Mouse (Mus musculus) left cerebral cortex, adult 11 months (tissue): ENCODE data around the gene Capn2.
A peak's percentile ranks its signal among the peaks of the same experiment; 100 is the strongest.

Source experiments
- DNase-seq: peaks from one replicate; pipeline ENCODE4 v3.0.0; 2022; ENCODE audit warnings: low spot score

Gene Capn2

DNA sequence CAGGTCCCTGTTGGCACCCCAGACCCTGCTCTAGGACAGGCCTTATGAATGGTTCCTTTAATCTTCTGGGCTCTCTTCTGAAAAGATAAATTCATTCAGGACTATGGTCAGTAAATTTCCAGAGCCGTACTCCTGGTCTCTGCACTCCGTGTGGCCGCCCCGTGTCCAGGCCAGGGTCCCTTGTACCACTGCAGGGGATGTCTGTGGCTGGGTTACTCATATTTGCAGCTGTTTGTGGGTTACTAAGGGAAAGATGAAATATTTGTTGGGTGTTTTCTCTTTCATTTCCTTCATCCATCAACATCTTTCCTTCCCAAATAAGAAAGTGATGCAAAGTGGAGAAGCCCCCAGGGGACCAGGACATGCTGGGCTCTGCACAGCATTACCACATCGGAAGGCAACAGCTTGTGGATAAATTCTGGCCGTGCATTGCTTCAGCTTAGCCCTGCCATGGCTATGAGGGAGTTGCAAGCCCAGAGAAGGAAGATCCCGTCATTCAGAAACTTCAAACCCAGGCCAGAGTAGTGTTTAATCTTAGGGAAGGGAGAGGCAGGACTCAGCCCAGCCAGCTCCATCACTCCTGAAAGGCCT lies 15.5 kb downstream of the Capn2 start:
- DNase-seq: no peak

DNA sequence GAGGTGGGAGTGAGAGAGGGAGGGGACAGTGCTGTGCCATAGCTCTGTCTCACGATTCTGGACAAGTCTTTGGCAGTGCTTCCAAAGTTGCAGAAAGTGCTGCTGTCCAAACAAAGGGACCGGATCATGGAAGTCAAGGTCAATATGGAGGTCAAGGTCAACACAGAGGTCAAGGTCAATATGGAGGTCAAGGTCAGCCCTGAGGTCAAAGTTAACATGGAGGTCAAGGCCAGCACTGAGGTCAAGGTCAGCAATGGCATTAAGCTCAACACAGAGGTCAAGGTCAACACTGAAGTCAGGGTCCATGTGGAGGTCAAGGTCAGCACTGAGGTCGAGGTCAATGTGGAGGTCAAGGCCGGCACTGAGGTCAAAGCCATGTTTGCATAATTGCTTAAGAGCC lies 16.6 kb downstream of the Capn2 start:
- DNase-seq: no peak

DNA sequence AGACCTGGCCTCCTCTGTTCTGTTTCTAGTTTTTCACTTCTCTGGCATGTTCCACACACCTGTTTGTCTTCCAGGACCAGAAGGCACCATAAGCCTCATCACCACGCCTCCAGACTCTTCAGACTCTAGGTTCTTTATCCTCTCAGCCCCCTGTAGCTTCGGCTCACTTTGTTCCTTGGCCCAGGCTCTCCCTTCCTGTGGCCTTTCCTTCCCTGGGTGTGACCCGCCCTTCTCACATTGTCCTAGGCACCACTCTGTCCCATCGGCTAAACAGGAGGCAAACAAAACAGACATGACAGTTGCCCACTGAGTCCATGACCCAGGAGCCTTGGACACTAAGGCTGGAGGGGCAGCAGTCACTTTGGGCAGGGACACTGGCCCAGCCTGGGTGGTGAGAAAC lies 17.2 kb downstream of the Capn2 start:
- DNase-seq: no peak

DNA sequence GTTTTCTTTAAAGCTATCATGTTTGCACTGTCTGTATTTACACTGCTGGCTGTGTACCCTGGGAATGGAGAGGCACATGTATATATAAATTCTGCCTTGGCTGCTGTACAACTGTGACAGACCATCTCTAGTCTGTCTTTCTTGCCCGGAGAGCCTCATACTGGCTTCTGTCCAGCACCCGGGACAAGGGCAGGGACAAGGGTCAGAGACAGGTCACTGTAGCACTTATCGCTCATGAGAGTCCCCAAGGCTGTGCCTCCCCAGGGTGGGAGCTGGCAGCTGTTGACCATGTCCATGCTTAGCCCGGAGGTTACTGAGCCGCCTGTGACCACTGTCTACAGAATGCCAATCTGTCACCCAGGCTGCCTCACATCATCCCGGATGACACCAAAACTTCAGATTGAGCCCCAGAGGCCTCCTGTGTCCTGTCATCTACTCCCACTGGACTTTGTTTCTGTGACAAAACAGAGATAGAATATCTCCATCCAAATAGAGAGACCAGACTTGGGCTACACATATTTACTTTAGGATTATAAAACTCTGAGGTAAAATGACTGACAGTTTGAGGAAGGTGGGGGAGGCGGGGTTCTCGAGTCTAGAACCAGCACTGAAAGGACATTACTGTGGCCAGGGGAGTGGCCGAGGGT lies 17.8 kb downstream of the Capn2 start:
- DNase-seq: no peak

DNA sequence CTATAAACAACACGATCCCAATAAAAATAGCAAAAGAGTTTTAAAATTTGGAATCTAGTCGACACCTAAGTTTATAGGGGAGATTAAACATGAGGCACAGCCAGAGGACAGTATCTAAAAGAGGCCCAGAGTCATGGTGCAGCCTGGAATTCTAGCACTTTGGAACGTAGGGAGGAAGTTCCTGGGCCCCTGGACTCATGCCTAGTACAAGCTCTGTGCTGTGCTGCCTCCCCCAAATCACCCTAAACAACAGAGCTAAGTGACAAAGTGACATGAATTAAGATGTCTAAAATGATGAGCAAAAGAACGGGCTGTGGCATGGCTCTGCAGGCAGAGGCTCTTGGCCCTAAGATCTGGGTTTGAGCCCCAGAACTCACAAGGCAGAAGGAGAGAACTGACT lies 19.7 kb downstream of the Capn2 start:
- no peak for DNase-seq

DNA sequence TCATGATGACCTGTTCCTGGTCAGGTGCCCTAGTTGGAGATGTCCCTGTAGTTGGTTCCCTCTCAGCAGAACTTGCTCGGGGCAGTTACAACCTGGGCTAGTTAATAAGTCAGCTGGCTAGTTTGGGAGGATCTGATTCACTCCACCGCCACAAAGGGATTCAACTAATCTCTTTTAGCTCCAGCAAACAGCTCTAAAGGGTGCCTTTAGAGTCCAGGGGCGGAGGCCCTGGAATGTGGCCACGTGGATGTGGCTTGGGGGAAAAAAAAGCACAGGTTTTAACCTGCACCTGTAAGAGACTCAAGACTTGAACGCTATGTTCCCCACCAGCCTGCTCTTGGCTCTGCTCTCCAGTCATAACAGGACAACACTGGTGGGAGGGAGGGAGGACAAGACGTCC lies 20.7 kb downstream of the Capn2 start:
- DNase-seq: no peak

DNA sequence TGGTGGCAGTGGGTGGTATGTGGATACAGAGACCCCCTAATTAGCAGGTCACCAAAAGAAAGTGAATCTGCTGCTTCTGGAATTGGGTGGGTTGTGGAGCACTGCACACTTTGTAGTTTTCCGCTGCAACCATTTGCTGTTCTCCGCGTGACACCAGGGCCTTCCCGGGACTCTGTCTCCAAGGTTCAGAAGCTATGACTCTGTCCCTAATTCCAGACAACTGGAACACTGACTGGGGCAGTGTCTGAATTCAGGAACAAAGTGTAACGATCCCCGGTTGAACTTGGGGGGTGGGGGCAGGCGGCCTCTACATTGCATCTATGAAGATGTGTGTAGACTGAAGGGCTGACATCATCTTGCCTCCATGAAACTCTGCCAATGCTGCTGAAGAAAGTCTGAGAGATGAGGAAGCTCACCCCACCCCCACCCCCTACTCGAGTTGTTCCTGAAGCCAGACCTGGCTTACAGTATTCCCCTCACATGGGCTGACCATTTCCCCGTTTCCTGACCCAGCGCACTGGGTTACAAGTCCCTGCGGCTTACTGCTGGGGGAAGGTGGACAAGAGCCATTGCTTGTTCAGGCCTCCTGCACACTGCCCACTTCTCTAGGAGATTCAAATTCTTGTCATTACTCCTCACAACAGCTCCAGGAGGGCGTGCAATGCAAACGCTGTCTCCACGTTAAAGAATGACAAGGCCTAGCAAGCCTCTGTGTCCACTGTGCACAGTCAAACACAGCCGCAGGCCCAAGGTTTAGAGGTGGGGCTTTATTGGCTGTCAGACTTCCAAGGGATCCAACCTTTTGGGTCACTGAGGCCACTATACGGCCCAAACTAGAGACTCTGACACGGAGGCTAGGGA lies 22.9 kb downstream of the Capn2 start:
- no peak for DNase-seq

DNA sequence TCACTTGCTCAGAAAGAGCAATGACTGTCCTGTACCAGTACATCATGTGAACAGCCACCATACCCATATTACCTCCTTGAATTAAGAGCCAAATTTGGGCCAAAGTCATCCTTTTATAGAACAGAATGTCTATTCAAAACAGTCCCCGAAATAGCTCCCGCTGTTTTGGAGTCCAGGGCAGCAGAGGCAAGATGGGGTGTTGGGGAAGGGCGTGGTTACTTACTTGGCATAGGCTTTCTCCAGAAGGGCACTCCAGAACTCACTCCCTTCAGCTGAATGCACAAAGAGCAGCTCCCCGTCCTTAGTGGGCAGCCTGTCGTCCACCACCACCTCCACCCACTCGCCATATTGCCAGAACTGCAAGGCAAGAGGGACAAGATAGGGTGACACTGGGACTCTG lies 25.6 kb downstream of the Capn2 start:
- DNase-seq: no peak

DNA sequence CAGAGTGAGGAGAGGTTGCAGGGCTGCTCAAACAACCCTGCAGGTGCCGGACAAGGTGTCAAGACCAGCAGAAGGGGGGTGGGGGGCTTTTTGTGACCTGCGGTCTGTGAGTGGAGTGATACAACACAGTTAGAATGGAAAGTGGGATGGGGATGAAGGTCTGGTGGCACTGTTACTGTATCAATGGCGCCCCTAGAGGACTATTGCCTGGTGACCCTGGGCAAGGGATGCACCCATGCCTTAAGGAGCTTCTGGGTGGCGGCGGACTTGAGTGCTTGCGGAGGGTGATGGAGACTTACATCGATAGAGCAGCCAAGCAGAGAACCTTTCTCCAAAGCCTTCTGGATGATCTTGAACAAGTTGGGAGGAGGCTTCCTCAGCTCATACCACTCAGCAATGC lies 26.8 kb downstream of the Capn2 start:
- no peak for DNase-seq

DNA sequence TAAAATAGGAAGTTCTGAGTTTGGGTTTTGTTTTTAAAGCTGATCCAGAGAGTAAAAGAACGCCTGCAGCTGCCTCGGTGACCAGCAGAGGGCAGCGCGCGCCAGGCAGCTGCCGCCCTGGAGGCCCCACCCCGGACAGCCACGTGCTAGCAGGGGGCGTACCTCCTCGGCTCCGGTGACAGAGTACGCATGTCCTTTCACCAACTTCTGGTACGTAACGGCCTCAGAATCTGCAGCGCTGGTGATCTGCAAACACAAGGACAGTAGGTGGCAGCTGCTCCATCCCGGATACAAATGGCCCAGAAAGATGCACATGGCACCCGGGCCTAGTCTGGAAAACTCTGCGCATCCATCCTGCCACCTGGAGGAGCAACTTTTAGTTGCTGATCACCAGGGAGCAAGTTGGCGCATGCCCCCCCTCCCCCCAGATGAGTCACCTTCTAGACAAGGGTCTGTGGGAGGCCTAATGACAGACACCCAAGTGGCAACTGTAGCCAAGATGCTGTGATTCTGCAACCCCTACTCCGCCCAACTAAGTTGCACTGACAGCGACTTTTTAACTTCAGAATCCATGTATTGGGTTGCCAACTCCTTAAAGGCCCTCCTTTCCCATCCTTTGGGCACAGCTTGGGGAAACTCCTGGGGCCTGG lies 27.5 kb downstream of the Capn2 start:
- peak; percentile 92 for DNase-seq

DNA sequence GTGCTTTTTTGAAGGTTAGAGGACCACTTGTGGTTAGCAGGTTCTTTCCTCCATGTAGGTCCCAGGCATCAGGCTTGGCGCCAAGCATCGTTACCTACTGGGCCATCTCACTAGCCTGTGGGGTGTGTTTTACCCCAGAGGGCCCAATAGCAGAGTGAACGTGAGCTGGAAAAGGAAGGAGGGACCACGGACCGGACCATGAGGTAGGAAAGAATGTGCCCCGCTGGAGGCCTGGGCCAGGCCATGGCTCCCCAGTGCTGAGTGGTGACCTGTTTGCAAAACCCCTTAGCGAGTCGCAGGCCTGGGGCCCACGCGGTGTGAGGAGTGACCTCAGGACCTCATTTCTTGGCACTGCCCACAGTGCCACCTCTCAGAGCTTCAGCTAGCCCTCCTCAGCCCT lies 28.9 kb downstream of the Capn2 start:
- DNase-seq: no peak

DNA sequence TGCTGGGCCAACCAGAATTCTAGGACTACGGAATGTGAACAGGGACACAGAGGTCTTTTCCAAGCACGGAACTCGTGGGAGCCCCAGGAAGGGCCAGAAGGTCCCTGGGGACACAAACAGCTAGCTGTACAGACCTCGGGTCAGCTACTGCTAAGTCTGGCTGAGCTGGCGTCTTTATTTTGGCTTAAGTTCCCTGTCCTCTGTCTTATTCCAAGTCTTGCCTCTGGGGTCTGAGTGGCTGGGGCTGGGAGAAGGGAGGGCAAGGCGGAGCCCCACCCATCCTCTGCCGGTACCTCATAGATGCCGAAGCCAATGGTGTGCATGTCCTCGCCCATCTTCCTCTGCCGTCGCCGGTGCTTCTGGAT lies 33.5 kb downstream of the Capn2 start:
- DNase-seq: no peak

DNA sequence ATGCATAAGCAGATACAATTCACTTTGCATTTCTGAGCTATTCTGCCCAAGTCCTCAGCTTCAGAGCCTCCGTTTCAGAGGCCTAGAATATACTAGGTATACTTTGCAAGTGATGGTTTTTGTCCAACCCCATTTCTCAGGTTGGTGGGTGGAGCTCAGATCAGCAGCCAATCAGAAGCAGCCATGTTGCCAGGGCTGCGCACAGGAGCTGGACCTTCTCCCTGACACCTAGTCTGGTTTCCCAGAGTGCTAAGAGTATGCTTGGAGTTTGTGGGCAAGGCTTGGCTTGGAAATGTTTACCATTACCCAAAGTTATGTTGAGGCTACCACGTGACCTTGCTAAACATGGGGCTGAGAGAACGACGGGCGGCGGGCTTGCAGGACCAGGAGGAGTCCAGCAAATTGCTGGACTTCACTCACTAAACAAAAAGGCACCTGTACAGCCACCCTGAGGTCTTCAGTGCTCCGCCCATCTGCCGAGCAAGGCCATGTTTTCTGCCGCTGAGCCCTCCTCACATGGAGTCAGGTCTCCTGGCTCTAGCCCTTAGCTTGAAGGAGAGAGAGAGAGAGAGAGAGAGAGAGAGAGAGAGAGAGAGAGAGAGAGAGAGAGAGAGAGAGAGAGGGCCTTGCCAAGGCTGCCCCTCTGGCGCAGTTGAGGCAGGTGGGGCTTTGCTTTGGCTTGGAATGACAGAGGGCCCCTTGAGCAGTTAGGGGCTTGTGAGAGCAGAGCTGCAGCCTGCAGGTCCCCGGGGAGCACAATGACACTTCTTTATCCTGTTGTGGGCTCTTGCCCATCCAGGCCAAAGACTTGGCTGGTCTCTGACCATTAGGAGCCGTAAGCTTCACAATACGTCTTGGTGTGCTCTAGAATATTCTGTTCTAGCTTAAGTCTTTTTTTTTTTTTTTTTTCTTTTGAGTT lies 34.2 kb downstream of the Capn2 start:
- no peak for DNase-seq

DNA sequence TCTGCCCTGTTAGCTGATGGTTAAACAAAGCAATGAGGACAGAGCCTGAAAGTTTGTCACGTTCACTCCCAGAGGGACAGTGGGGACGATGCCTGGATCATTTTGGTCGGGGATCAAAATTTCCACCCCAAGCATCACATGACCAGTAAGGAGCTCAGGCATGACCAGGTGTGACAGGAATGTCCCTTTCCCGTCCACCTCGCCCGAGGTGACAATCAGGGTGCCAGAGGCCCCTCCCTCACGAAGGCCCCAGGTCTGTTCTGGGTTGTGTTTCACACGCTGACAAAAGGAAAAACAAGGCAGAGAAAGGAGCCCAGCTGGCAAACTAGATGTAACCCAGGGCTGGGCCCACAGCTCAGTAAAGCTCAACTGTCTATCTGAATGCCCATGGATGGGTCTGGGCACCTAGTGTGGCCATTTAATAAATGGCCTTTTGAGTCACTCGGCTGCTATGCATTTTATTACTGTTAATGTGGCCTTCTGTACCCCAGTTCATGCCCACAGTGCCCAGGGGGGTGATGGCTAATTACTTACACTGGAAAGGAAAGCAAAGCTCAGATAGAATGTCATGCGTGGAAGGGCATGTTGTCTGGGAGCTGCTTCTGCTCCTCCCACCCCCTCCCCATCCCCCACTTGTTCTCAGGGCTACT lies 35.6 kb downstream of the Capn2 start:
- no peak for DNase-seq

DNA sequence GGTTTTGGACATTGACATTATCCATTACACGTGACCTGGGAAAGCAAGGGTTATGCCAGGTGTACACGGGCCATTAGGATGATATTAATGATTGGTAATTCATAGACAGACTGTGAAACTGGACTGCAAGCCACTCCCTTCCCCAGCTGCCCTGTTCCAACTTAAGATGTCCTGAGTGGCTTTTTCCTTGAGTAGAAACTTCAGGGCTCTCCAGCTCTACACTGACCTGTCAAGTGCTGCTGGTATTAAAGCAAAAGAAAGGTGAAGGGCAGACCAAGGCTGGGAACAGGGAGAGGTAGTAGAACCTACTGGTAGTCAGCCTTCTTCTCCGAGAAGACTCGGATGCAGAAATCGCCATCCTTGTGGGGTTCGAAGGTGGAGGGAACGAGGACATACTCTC lies 36.3 kb downstream of the Capn2 start:
- DNase-seq: no peak

DNA sequence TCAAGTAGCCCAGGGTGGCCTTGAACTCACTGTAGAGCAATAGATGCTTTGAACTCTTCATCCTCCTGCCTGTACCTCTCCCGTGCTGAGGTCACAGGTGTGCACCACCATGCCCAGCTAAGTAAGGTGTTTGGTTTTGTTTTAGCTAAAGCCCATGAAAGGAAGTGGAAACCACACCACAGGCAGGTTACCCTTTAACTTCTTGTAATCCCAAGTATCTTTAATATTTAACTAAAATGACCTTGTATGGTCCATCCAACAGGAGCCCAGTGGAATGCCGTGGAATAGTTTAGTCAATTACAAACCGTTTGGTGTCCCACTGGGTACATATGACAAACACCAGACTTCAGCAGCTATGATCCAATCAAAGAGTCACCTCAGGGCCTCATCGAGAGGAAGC lies 38.5 kb downstream of the Capn2 start:
- no peak for DNase-seq

DNA sequence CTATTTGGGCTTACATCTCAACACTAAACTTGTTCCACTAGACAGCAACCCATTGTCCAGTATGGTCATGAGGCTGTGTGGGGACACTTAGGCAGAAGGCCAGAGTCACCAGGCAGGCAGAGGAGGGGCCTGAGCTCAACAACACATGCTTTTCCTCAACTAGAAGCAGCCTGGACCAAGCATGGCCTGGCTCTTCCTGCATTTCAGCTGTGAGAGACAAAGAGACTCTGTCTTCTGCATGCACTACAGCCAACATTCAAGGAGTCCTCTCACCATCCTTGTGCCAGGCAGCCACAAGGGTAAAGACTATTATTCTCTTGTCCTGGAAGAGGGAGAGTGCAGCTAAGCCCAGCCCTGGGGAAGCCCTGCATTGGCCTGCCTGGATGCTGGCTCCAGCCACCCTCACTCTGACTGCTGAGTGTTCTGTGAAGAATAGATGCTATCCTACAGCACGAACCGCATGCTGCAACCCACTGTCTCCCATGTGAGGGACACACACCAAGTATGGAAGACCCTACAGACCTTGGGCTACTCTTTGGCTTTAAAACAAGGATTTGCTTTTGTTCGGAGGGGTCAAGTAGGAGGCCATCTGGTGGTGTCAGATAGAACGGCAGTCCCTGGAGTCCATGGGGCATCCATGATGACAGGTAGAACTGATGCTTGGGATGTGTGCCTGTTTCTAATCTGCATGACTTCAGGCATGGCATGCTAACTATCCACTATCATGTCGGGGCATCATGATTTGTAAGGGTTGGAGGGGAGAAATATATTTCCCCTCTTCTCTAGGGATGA lies 42.2 kb downstream of the Capn2 start:
- DNase-seq: peak; percentile 66

DNA sequence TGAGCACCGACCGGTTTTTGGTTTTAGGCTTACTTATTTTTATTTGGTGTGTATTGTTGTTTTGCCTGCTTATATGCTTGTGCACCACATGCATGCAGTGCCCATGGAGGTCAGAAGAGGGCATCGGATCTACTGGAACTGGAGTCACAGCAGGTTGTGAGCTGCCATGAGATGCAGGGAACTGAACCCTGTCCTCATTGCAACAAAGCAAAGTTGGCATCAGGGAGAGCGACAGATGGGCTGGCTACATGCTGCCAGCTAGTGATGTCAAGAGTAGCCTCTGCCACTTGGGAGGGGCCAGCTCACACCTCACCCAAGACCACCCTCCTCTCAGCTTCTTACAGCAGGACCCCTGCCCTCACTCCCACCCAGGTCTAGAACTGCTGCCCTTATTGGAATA lies 51.4 kb downstream of the Capn2 start:
- DNase-seq: no peak

DNA sequence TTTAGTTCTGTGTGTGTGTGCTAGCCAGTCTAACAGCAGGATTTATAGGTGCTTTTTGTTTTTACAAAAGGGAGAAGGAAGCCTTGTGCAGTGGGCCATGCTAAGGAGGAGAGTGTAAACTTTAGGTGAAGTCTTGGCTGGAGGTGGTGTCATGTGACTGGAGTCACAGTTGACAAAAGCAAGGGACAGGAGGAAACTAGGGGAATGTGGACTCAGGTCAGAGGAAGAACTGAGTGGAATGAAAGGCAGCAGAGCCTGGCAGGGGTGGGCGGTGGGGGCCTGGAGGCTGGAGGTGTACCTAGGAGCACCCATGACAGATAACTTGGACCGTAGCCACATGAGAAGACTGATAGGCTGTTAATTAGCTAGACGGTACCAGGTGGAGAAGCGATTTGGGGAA lies 52.1 kb downstream of the Capn2 start:
- no peak for DNase-seq

DNA sequence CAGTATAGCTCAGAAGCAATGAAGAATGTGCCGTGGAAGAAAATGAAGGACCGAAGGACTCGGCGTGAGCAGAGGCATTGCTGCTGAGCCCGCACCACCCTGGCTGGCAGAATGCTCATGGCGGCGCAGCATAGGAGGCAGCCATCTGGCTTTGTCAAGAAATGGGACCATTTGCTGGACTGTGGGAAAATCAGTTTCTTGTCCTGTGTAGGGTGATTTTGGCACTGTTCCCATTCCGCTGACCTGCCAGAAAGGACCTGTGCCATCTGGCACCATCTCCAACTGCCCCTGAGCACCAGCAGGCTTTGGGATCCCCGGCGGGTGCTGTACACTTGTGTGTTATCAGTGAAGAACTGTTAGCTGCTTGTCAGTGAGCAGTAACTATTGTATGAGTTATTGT lies 55.6 kb downstream of the Capn2 start:
- no peak for DNase-seq

DNA sequence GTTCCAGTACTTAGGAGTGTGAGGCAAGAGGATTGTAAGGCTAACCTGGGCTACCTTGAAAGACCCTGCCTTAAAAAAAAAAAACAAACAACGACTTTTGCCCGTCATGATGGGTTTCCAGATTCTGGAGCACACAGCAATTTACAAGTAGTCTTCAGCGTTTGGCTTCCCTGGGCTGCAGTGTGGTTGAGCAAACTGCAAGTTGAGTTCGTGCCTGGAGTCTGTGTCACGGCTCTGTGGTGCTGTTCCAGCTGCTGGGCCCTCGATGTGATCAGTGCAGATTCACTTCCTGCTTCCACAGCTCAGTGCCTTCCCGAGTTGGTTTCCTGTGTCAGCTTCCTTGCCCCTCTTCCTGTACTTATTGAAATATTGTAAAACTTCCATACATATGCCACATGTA lies 56.1 kb downstream of the Capn2 start:
- no peak for DNase-seq
